Mouse (Mus musculus) CD4-positive naive resting alpha-beta T cell, adult 57 days (primary cell): ENCODE results near the gene Gm5286. TPM values are rescaled to one million over a fixed set of nuclear protein-coding genes. Genes with fewer than 3 reads are reported as not detected.

ENCODE experiments used
- total RNA-seq: library from RNA; stranded (reverse); gene quantifications from one replicate; pipeline ENCODE4 v1.2.4, GENCODE M21; 2023

The Gm5286 gene
- total RNA-seq: not detected

GRCm38 (mm10) chr3:94196414-94196813 is at the start of gene Gm5286:
Gm5286 (plus strand) TSS chr3:94196714.

GRCm38 (mm10) chr3:94178093-94178492 is 18.4 kb upstream of the Gm5286 start, which contains the start of gene Gm10696:
Gm10696 (minus strand) TSS chr3:94178193.

Other genes starting within 250 kb of the Gm5286 start
- not detected for gene Tdpoz5, start 235.4 kb upstream of the Gm5286 start, total RNA-seq
- not detected for gene Gm9125, start 141.8 kb upstream of the Gm5286 start, total RNA-seq
- not detected for gene Gm10697, start 124.1 kb upstream of the Gm5286 start, total RNA-seq
- not detected for gene Gm10696, start 18.5 kb upstream of the Gm5286 start, total RNA-seq
- gene Gm4778, start 67.3 kb downstream of the Gm5286 start, total RNA-seq: not detected
- 3.4 TPM for gene Them4, start 113.4 kb downstream of the Gm5286 start, total RNA-seq
- not detected for gene Them5, start 145.4 kb downstream of the Gm5286 start, total RNA-seq
- gene C2cd4d, start 165.7 kb downstream of the Gm5286 start, total RNA-seq: not detected
- gene Rorc, start 176.1 kb downstream of the Gm5286 start, total RNA-seq: 0.50 TPM
- not detected for gene Lingo4, start 201.8 kb downstream of the Gm5286 start, total RNA-seq
- gene Tdrkh, start 216.6 kb downstream of the Gm5286 start, total RNA-seq: 4.4 TPM
- 65.7 TPM for gene Mrpl9, start 246.6 kb downstream of the Gm5286 start, total RNA-seq
- not detected for gene Oaz3, start 247.2 kb downstream of the Gm5286 start, total RNA-seq